Mouse (Mus musculus) layer of hippocampus, postnatal 14 days (tissue): ENCODE data around the gene Rsph4a. TPM values are rescaled to one million over a fixed set of nuclear protein-coding genes. Genes with fewer than 3 reads are reported as not detected.
A peak's percentile ranks its signal among the peaks of the same experiment; 100 is the strongest.
"Not testable (repeated sequence)": the region's sequence is repeated elsewhere in the genome, so short reads cannot be mapped to it uniquely, and the experiment has no call there.

ENCODE experiments used
- DNase-seq, 2 experiments: peaks; one replicate each; pipeline ENCODE4 v3.0.0; 2021 to 2022; ENCODE audit warnings: low spot score in 2 of 2, mixed read lengths in 1 of 2
- long read RNA-seq, 2 experiments: library from polyadenylated mRNA; stranded (forward); transcript quantifications; one replicate each; pipeline ENCODE4 v2.0.0; 2021
- total RNA-seq, 2 experiments: library from RNA; stranded (reverse); gene quantifications; 2 replicates each; pipeline ENCODE4 v1.2.3; 2021

The Rsph4a gene
- 1 to 10 TPM; 4.9 to 6.1 TPM for total RNA-seq
- long read RNA-seq, experiment 1, partial matches to known transcripts = 0 of 1 reads
- long read RNA-seq, experiment 1, other reads (novel, unspliced or antisense) = 1 of 1 reads
- long read RNA-seq, experiment 2, partial matches to known transcripts = 0 of 3 reads
- long read RNA-seq, experiment 2, other reads (novel, unspliced or antisense) = 0 of 3 reads

DNA sequence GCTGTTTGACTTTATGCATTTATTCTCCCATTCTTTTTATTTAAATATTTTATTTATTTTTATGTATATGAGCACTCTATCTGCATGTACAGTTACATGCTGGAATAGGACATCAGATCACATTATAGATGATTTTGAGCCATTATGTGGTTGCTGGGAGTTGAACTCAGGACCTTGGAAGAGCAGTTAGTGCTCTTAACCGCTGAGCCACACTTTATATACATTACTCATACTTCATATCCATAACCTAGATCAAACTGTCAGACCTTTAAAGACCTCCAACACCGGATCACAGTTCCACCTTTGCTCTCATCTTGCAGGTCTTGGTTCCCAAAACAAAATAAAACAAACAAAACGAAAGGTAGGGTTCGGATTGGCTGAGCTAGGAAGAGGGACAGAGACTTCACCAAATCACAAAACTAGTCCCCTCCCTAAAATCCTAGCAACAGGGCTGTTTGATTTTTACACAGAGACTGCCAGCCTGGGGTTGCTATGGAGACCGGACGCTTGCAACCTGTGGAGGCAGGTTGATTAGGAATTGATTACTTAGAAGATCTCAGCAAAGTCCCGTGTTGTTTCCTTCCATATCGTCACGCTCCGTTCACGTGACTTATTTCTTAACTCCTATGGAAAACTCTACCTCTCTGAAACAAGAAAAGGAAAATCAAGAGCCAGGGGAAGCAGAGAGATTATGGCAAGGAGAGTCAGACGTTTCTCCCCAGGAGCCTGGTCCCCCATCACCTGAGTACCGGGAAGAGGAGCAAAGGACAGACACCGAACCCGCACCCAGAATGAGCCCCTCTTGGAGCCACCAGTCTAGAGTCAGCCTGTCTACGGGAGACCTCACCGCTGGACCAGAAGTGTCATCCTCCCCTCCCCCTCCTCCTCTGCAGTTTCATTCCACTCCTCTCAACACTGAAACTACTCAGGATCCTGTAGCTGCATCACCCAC lies at the start of gene Rsph4a:
Gene Rsph4a (plus strand): TSS at position 582 of the 952 bp plus-strand sequence.
- peak; percentile 52 to 78 for DNase-seq

DNA sequence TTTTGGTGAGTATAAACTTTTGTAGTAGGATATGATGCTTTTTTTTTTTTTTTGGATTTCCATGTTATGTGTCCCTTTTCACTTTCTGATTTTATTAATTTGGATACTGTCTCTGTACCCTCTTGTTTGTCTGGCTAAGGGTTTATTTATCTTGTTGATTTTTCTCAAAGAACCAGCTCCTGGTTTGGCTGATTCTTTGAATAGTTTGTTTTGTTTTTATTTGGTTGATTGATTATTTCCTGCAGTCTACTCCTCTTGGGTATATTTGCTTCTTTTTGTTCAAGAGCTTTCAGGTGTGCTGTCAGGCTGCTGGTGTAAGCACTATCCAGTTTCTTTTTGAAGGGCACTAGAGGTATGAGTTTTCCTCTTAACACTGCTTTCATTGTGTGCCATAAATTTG lies 47.5 kb upstream of the Rsph4a start, which contains the start of gene Sult3a1:
Gene Sult3a1 (plus strand): TSS at position 301 of the 400 bp plus-strand sequence.
- DNase-seq = no peak

DNA sequence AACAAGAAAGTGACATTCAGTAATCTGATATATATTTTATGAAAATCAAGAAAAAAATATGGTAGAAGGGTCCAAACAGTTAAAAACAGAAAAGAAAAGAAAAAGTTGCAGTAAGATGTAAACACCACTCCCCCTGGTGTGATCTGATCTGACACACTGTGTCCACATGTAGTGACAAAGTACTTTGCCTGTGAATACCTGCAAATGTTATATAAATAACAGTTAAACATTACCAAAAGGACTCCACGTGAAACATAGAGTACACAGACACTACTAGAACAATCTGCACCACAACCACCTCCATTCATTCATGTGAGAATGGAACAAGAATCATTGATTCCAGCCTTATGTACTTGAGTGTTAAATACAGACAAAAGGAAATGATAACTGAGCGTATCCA lies 38.9 kb upstream of the Rsph4a start:
- no peak for DNase-seq

DNA sequence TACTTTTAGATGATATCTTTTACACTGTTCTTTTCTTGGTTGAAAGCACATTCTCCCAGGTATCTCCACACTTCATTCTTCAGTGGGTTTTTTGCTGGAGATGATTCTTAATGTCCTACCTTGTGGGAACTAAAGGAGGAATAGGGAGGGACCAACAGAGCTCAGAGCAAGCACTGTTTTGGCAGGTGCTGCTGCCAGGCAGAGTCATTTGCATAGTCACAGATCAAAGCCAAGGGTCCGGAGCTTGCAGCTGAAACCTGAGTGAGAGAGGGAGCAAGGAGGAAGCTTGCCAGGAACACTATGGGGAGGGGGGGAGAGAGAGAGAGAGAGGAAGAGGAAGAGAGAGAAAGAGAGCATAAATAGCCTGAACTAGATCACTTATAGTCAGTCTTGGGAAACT lies 34.5 kb upstream of the Rsph4a start:
- no peak for DNase-seq

DNA sequence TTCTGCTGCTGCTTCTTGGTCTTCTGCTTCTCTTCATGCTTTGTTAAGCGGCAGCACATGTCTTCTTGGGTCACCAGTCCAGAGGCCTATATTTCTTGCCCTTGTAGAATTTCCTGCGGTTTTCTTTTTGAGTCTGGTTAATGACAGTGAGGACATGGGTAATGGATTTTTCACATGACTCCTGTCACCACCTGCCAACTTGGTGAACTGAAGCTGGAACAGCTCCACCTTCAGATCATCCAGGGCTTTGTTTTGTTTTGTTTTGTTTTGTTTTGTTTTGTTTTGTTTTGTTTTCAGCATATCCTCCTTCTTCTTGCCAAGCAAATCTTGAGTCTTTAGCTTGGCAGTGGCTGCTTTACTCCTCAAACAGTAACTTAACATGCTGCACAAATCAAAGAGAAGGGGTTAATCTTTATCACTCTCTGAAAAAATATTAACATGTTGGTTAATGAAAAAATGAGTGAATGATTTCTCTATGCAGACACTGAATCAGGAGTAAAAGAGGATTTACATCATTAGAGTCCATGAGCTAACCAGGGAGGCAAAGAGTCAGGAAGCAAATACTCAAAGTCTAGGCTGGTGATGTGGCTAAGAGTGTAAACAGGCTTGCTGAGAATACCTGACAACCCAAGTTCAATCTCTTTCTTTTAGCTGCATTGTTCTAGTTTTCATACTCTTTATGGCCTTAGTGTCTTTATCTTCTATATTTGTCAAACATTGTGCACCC lies 32.1 kb upstream of the Rsph4a start:
- no peak for DNase-seq

DNA sequence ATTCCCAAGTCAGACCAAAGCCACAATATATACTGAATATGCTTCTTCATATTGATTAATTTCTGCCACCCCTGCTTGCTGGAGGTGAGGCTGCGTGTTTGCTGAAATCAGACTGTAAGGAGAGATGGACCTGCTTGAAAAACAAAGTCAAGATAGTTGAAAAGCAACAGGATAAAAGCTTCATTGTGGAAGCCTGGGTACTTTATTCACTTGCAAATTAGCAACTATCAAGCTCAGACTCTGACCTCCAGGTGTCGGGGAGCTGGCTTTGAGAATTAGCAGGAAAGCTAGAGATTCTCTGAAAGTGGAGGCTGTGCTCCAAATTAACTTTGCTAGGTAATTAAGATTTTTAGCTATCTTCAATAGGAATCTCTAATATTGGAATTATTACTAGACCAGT lies 22.5 kb upstream of the Rsph4a start:
- not testable (repeated sequence) for DNase-seq

DNA sequence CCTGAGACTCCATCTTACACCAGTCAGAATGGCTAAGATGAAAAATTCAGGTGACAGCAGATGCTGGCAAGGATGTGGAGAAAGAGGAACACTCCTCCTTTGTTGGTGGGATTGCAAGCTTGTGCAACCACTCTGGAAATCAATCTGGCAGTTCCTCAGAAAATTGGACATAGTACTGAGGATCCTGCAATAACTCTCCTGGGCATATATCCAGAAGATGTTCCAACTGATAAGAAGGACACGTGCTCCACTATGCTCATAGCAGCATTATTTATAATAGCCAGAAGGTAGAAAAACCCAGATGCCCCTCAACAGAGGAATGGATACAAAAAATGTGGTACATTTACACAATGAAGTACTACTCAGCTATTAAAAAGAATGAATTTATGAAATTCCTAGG lies 3.4 kb upstream of the Rsph4a start:
- DNase-seq = not testable (repeated sequence)

DNA sequence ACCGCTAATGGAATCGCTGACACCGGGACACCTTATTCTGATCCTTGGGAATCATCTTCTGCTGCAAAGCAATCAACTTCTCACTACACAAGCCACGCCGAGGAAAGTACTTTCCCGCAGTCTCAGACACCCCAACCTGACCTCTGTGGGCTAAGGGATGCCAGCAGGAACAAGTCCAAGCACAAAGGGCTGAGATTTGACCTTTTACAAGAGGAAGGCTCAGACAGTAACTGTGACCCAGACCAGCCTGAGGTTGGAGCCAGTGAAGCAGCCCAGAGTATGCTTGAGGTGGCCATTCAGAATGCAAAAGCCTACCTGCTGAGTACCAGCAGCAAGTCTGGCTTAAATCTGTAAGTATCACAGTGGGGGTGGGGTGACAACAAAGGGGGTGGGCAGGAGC lies 578 bp downstream of the Rsph4a start:
- no peak for DNase-seq

DNA sequence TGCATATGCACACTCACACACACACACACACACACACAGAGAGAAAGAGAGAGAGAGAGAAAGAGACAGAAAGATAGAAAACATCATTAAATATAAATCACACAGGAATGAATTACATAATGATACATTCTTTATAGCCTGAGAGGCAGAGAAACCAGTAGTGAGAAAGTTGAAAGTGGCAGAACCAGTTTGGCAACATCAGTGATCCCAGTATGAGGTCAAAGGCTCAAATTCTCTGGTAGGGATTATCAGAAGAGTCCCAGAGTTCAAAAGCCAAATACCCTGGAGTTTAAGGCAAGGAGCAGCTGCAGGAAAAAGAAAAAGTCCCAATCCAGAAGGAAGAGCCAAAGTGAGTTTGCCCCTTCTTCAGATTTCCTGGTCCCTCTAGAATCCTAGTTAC lies 35.8 kb downstream of the Rsph4a start:
- no peak for DNase-seq

DNA sequence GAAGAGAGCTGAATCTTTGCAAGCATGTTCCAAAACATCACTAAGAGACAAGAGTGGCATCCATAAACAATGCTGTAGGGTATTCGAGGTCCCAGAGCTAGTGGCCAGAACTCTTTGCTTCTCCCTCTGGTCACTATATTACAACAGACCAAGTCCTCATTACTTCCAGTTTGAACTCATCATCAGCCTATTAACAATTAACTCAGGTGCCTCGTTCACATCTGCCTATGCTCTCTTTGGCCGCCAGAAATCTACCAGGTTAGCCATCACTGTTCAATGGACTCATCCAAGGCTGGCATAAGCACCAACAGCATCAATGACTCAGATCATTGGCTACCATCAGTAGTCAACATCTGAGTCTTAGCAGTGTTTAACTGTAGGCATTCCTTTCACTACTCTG lies 40.5 kb downstream of the Rsph4a start:
- no peak for DNase-seq

DNA sequence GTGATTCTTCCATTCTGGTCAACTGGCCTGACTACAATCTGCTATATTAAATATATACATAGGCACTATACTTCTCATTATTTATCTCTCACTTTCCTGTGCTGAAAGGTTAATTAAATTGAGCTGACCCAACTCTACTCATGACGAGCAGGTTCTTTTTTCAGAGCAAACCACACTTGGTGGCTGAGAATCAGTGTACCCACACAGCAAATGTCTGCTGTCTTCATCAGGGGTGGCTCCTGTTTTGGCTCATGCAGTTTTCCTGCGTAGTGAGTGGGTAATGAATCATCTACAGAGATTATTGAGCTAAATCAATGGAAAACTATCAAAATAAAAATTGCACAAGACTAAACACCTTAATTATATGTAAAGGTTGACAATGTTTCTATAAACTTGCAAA lies 41.4 kb downstream of the Rsph4a start:
- peak in 1 of 2 experiments; percentile 12 for DNase-seq

DNA sequence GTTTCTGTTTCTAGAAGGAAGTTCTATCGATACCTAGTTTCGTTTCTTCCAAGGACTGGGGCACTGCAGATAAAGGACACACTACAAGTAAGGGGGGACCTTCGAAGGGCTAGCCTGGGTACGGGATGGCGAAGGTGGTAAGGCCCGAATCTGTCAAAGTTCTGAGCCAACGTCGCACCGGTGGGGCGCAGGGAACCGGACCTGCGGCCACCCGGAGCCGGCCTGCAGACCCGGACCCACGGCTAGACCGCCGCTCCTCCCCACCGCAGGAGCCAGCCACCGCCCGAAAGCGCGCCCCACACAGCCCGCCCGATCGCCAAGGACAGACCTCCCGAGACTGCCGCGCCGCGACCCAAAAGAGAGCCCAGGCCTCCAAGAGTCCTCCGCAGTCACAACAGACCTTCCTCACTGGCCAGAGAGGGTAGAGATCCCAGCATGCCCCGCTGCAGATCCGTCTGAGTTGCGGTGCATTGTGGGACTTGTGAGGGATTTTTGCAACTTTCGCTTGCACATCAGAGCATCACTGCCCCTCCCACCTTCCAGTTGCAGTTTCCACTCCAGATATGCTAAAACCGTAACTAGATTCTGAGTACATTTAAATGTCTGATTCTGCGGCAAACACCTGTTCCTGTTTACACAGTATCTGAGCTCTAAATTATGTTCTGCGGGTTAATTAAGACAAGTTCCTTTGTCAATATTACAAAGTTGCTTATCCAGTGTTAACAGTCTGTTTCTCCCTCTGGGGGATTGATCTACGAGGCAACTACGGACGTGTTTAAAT lies 46.1 kb downstream of the Rsph4a start, which contains the start of gene Zup1:
Gene Zup1 (minus strand): TSS at position 467 of the 781 bp plus-strand sequence.
- peak; percentile 67 to 85 for DNase-seq

DNA sequence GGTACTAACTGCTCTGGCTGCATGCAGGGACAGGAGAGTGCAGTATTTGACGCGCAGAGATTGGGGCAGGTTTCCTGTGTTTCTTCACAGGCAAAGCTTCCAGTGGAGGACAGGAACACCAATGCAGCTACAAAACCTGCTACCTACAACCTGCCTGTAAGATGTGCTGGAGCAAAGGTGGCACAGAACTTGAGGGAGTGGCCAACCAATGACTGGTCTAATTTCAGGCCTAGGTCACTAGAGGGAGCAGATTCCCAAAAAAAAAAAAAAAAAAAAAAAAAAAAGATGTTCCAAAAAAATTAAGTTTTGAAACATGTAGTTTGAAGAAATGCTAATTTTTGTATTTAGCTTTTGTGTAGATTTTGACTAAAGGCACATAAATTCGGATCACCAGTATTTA lies 47.6 kb downstream of the Rsph4a start:
- DNase-seq = no peak

Other genes with a start within 250 kb of the Rsph4a start
- gene Sult3a2, start 118.4 kb upstream of the Rsph4a start, total RNA-seq = under 1 TPM; 0.45 to 0.78 TPM
- not detected for gene Sult3a1, start 47.4 kb upstream of the Rsph4a start, total RNA-seq
- 10 to 100 TPM; 11.7 to 14.3 TPM for gene Zup1, start 46.2 kb downstream of the Rsph4a start, total RNA-seq
- gene Rwdd1, start 114.5 kb downstream of the Rsph4a start, total RNA-seq = 100 to 1,000 TPM in 1 of 2 experiments, 10 to 100 TPM in 1; 98.7 to 101 TPM
- under 1 TPM in 1 of 2 experiments, not detected in 1; 0.33 TPM for gene Trappc3l, start 132.5 kb downstream of the Rsph4a start, total RNA-seq
- not detected for gene Calhm4, start 139.2 kb downstream of the Rsph4a start, total RNA-seq
- 1 to 10 TPM; 3.4 to 3.9 TPM for gene Calhm5, start 191.4 kb downstream of the Rsph4a start, total RNA-seq
- gene Calhm6, start 222.9 kb downstream of the Rsph4a start, total RNA-seq = under 1 TPM; 0.60 TPM